Mouse (Mus musculus) left cerebral cortex, adult 8-10 months (tissue): ENCODE results near the gene Decr2. TPM values are rescaled to one million over a fixed set of nuclear protein-coding genes. Genes with fewer than 3 reads are reported as not detected.
A peak's percentile ranks its signal among the peaks of the same experiment; 100 is the strongest.
"Not testable (repeated sequence)": the region's sequence is repeated elsewhere in the genome, so short reads cannot be mapped to it uniquely, and the experiment has no call there.

Experiments
- DNase-seq, 2 experiments: peaks; one replicate each; pipeline ENCODE4 v3.0.0; 2022; ENCODE audit warnings: low spot score in 2 of 2
- total RNA-seq, 4 experiments: library from RNA; stranded (reverse); gene quantifications; 2 replicates each; pipeline ENCODE4 v1.2.4; 2022

The Decr2 gene
- total RNA-seq, 4 experiments from 2014 or later, result 29.1 to 35.8 (median 31.0) TPM

DNA sequence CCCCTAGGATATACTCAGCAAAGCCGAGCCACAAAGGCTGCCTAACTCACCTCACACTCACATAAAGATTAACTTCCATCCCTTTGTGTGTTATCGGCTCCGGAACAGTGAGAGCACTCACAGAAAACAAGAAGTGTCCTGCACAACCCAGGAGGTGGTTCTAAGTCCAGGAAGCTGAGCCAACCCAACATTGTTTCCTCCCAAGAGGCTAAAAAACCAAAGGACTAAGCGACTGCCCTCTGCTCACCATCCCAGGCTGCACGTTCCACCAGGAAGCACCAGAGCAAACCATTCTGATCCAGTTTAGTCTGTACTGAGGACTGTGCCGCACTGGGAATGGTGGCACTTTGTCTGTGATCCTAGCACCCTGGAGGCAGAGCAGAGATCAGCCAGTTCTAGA lies 25.2 kb downstream of the Decr2 start:
- DNase-seq, result no peak

DNA sequence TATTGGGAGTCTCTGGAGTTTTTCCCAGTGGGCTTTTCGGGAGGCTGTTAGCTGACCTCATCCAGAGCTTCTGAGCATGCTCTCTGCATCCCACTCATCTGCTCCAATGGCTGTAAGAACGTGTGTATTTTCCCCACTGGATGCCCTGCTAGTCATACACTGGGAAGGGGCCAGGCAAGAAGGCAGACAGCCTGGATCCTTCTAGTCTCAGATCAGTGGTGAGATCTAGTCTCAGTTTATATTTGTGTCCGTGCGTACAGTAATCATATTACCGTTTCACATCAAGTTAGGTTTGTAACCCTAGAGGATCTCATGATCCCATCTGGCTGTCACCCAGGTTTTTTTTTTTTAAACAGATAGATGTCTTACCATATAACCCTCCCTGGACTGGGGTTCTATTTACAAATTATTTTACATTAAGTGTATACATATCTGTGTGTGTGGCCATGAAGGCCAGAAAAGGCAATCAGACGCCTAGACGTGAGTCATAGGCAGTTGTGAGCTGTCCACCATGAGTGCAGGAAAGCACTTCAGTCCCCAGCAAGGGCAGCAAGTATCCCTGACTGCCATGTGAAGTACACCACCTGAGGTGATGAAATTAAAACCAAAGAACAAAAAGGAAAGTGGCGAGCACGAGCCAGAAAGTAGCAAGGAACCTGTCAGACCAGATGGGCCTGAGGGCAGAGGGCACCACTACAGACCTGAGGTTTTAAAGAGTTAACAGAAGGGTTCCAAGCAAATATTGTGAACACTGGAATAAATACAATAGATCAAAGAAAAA lies 32.2 kb downstream of the Decr2 start:
- DNase-seq, result no peak

DNA sequence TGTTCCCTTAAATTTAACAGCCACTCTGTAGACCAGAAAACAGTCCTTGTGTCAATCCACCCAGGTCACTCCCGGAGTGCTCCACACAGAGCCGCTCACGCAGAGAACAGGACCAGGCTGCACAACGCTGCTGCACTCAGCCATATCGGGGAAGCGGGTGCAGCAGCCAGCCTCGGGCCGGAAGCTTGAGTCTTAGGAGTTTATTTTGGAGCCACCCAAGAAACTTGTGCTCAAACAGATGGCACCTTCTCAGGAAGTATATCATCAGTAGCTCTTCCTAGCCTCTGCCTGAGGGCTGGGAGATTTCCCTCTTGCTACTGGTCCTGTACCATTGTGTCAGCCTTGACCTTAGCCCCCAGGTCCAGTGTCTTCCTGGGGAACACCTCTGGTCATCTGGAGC lies 32.9 kb downstream of the Decr2 start:
- DNase-seq, result peak in 1 of 2 experiments; percentile 54

GRCm38 (mm10) chr17:26055164-26055563 lies 35.0 kb downstream of the Decr2 start:
- DNase-seq, result no peak

DNA sequence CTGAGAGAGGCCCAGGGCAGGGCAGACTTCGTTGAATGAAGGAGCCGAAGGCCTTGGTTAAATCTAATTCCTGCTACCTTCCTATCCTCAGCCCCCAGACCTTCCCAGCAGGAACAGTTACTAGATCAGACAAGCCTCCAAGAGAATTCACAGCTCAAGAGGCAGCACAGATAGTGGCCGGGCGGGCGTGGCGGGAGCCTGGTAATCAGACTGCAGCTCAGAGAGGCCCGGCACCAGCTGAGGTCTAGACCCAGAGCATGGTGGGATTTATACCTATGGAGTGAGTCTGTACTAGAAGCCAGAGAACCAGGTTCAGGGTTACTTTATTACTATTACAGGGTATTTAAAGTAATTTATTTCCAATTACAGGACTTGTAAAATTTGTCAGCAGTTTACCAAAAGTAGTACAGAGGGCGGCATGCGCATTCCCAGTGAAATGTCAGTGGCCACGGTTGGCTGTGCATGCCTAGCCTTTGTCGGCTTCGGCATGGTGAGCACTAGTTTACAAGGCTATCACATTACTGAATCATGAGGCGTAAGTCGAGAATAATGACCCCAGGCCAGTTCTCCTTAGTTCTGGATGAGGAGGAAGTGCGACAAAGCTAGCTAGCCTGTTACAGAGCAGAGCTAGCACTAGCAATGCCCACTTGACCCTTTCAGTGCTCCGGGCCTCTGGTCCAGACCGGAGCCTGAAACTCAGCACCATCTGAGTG lies 35.8 kb downstream of the Decr2 start:
- DNase-seq, result no peak

- DNase-seq, result no peak
Measured at GRCm38 (mm10) chr17:26052706-26053105, 37.4 kb downstream of the Decr2 start.

- no peak for DNase-seq
Measured at GRCm38 (mm10) chr17:26052074-26052473, 38.1 kb downstream of the Decr2 start.

- DNase-seq, result no peak
Measured at GRCm38 (mm10) chr17:26048118-26048517, 42.0 kb downstream of the Decr2 start.

DNA sequence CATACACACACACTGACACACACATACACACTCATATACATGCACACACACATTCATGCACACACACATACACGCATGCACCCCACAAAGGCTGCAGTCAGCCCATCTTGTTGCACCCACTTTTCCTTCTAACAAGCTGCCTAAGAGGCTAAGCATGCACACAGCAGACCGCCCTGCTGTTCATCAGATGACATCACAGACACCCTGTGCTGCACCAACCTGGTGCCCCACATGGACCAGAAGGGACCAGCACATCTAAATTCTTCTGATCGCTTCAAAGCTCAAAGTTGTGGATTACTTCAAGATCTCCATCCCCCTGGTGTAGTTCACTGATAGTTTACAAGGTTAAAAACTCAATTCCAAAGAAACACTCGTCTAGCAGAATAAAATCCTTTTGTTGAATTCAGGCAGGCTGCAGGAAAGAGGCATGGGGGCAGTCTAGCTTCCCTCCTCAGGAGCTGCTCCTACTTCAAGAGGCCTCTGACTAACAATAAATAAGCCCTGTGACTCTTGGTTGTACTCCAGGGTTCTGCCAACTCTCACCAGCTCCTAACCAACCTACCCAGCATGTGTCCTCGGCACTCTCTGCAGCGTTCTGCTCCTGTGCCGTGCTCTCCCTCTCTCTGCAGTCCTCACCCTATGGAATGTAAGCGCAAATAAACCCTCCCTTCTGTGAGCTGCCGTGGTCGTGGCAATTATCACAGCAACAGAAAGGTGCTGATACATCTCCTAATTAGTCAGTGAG lies 43.7 kb downstream of the Decr2 start:
- no peak for DNase-seq

- no peak for DNase-seq
Measured at GRCm38 (mm10) chr17:26045285-26045684, 44.9 kb downstream of the Decr2 start.

GRCm38 (mm10) chr17:26043249-26043636 lies 46.9 kb downstream of the Decr2 start:
- peak; percentile 72 to 76 for DNase-seq

DNA sequence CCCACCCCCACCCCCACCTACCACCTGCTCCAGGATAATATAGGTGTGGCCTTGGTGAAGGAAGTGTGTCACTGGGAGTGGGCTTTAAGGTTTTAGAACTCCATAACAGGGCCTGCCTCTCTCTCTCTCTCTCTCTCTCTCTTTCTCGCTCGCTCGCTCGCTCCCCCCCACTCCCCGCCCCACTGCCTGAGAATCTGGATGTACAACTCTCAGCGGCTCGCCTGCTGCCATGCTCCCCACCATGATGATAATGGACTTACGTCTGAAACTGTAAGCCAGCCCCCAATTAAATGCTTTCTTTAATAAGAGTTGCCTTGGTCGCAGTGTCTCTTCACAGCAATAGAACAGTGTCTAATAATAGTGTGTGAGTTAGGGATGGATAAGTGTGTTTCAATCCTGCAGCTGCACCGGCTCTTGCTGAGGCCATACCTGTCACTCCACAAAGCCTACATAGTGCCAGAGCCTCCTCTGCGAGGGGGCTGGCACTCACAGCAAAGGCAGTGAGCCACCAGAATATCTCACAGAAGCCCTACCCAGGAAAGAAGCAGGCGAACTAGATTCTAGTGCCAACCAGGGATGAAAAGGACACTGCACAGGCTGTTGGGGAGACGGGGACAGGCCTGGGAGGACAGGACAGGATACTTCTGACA lies 47.4 kb downstream of the Decr2 start:
- peak in 1 of 2 experiments; percentile 50 for DNase-seq

DNA sequence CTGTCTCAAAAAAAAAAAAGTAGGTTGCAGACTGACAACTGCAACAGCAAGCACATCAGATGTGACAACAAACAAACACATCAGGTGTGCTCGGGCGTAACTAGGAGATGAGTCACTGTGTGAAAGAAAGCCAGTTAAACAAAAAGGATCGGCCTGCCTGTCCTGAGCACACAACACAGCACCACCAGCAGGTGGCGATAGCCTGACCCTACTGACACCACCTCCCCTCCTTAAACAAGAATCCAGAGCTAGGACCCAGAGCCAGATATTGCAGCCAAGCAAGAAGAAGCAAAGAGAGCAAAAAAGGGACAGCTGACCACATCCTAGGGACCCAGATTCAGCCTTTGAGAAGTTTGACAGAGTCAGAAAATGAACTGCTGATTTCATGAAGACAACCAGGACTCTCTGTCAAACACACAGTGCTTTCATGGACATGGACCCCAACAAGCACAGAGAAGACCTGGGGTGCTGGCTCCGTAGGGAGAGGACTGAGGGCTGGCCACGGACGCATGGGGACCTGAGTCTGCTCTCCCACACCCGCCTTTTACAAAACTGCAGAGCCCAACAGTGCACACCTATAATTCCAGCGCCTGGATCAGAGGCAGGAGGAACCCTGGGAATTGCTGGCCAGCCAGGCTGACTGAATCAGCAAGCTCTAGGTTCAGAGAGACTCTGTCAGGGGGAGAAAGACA lies 48.9 kb downstream of the Decr2 start:
- DNase-seq, result peak in 1 of 2 experiments; percentile 63

GRCm38 (mm10) chr17:26040711-26041110 lies 49.4 kb downstream of the Decr2 start:
- DNase-seq, result not testable (repeated sequence)

GRCm38 (mm10) chr17:26032037-26032436 lies 58.1 kb downstream of the Decr2 start:
- DNase-seq, result peak in 1 of 2 experiments; percentile 36

- DNase-seq, result peak in 1 of 2 experiments; percentile 45
Measured at GRCm38 (mm10) chr17:26031583-26031982, 58.6 kb downstream of the Decr2 start.

Other genes with a start within 250 kb of the Decr2 start
- gene Gm20683, start 248.6 kb downstream of the Decr2 start, total RNA-seq, result 10 to 100 TPM; 19.4 to 25.5 (median 21.2) TPM
- gene Rhot2, start 245.5 kb downstream of the Decr2 start, total RNA-seq, result 10 to 100 TPM; 59.9 to 86.5 (median 78.9) TPM
- 10 to 100 TPM; 23.4 to 29.1 (median 24.5) TPM for gene Wdr90, start 228.8 kb downstream of the Decr2 start, total RNA-seq
- 10 to 100 TPM; 16.8 to 25.2 (median 19.0) TPM for gene Mcrip2, start 221.6 kb downstream of the Decr2 start, total RNA-seq
- gene Mettl26, start 215.3 kb downstream of the Decr2 start, total RNA-seq, result 10 to 100 TPM; 31.4 to 37.3 (median 34.6) TPM
- 1 to 10 TPM; 1.4 to 3.2 (median 1.5) TPM for gene Wfikkn1, start 209.5 kb downstream of the Decr2 start, total RNA-seq
- 10 to 100 TPM; 39.7 to 46.1 (median 45.1) TPM for gene Rab40c, start 170.6 kb downstream of the Decr2 start, total RNA-seq
- gene Pigq, start 145.4 kb downstream of the Decr2 start, total RNA-seq, result 100 to 1,000 TPM; 104 to 113 (median 104) TPM
- under 1 TPM; 0.41 to 0.74 (median 0.48) TPM for gene Nhlrc4, start 145.4 kb downstream of the Decr2 start, total RNA-seq
- gene A930017K11Rik, start 137.8 kb downstream of the Decr2 start, total RNA-seq, result 1 to 10 TPM in 3 of 4 experiments, under 1 TPM in 1; 0.63 to 1.8 (median 1.4) TPM
- 10 to 100 TPM; 34.3 to 50.9 (median 46.4) TPM for gene Capn15, start 104.5 kb downstream of the Decr2 start, total RNA-seq
- 10 to 100 TPM; 89.1 to 97.8 (median 95.8) TPM for gene Rab11fip3, start 20.8 kb downstream of the Decr2 start, total RNA-seq
- 1 to 10 TPM; 2.9 to 5.5 (median 4.6) TPM for gene Nme4, start 5.3 kb upstream of the Decr2 start, total RNA-seq
- 10 to 100 TPM; 13.0 to 16.3 (median 15.4) TPM for gene Tmem8, start 23.0 kb upstream of the Decr2 start, total RNA-seq
- 10 to 100 TPM; 61.0 to 74.7 (median 62.8) TPM for gene Mrpl28, start 33.2 kb upstream of the Decr2 start, total RNA-seq
- gene Axin1, start 48.4 kb upstream of the Decr2 start, total RNA-seq, result 10 to 100 TPM; 24.6 to 30.3 (median 28.2) TPM
- gene Pdia2, start 108.8 kb upstream of the Decr2 start, total RNA-seq, result under 1 TPM; 0.37 to 0.57 (median 0.46) TPM
- 10 to 100 TPM; 34.5 to 49.5 (median 46.8) TPM for gene Rgs11, start 112.6 kb upstream of the Decr2 start, total RNA-seq
- 10 to 100 TPM; 86.9 to 98.2 (median 93.2) TPM for gene Arhgdig, start 117.4 kb upstream of the Decr2 start, total RNA-seq
- 10 to 100 TPM; 21.9 to 23.3 (median 22.3) TPM for gene Fam234a, start 153.9 kb upstream of the Decr2 start, total RNA-seq
- 10 to 100 TPM; 72.2 to 78.2 (median 75.6) TPM for gene Luc7l, start 162.6 kb upstream of the Decr2 start, total RNA-seq